Mouse (Mus musculus) cerebellum, adult 2 months (tissue): ENCODE results near the gene Zfp335. TPM values are rescaled to one million over a fixed set of nuclear protein-coding genes. Genes with fewer than 3 reads are reported as not detected.
A peak's percentile ranks its signal among the peaks of the same experiment; 100 is the strongest.
"Not testable (repeated sequence)": the region's sequence is repeated elsewhere in the genome, so short reads cannot be mapped to it uniquely, and the experiment has no call there.

ENCODE experiments used
- DNase-seq, 2 experiments: peaks; one replicate each; pipeline ENCODE4 v3.0.0; 2021
- H3K27ac ChIP-seq: fragments of 200-500 bp; 2 replicates; pipeline ENCODE4 v1.5.1; 2012; ENCODE audit warnings: low read length, control low read depth, inconsistent platforms; ENCODE audit not compliant: insufficient read depth
- H3K27me3 ChIP-seq: fragments of 200-500 bp; 2 replicates; pipeline ENCODE4 v1.6.1; 2012; ENCODE audit warnings: inconsistent platforms, mild to moderate bottlenecking, low read length, moderate library complexity; ENCODE audit not compliant: control insufficient read depth, insufficient read depth
- H3K4me1 ChIP-seq: fragments of 200-500 bp; 2 replicates; pipeline ENCODE4 v1.6.1; 2011; ENCODE audit warnings: low read length; ENCODE audit not compliant: control insufficient read depth, insufficient read depth
- H3K4me3 ChIP-seq: fragments of 200-500 bp; replicated peaks from 2 replicates; pipeline ENCODE3; 2011; ENCODE audit warnings: mild to moderate bottlenecking, low read depth, low read length, control low read depth; ENCODE audit not compliant: insufficient read depth
- CTCF ChIP-seq: fragments of 200-500 bp; IDR thresholded peaks from 2 replicates; pipeline ENCODE4 v1.5.1; 2011; ENCODE audit warnings: low read depth, mild to moderate bottlenecking, control low read depth, low read length, moderate library complexity, borderline replicate concordance; ENCODE audit not compliant: insufficient read depth
- POLR2A ChIP-seq: fragments of 200-500 bp; IDR thresholded peaks from 2 replicates; pipeline ENCODE4 v1.6.1; 2011; ENCODE audit warnings: low read length, control low read depth, borderline replicate concordance; ENCODE audit not compliant: insufficient read depth
- WGBS: fragments of 180-500 bp; shearing (Covaris S2); methylation state at CpG from one replicate; pipeline ENCODE4 v1.1.7; 2018; 5-methylcytosine and 5-hydroxymethylcytosine counted together
- polyA plus RNA-seq: library from polyadenylated mRNA; depleted of rRNA; stranded (reverse); fragments of >200 nt; gene quantifications from 2 replicates; pipeline ENCODE4 v1.2.3, GENCODE M21; 2012

Gene Zfp335
- polyA plus RNA-seq, 1 experiment: 32.0 TPM

- 39% methylated on average over 1 of the region's 1 CpGs for WGBS
- Histone ChIP-seq H3K4me3 (no peak overlapping the region), H3K27me3 (no peaks in the 10 kb centered on the region), H3K4me1 (no peaks in the 10 kb centered on the region), H3K27ac (peak overlapping the region; percentile 11; the same call in 1 of the 2 replicates)
- DNase-seq: no peak
- TF ChIP-seq POLR2A (no peak), CTCF (no peak)
These were observed 37.3 kb downstream of the Zfp335 start for GRCm38 (mm10) chr2:164874239-164874769.

GRCm38 (mm10) chr2:164873621-164874020, 37.9 kb downstream of the Zfp335 start:
- Histone ChIP-seq H3K27ac (no peak overlapping the region), H3K4me1 (no peaks in the 10 kb centered on the region), H3K27me3 (no peaks in the 10 kb centered on the region), H3K4me3 (no peak overlapping the region)
- 64% methylated on average over 3 of the region's 3 CpGs for WGBS
- no peak for DNase-seq
- no peak for TF ChIP-seq POLR2A
- TF ChIP-seq CTCF: no peak

GRCm38 (mm10) chr2:164871602-164872303, 39.8 kb downstream of the Zfp335 start:
- WGBS: 51% methylated on average over 6 of the region's 6 CpGs
- DNase-seq: no peak
- TF ChIP-seq POLR2A (no peak), CTCF (no peak)
- Histone ChIP-seq H3K4me1 (no peaks in the 10 kb centered on the region), H3K4me3 (no peak overlapping the region), H3K27ac (no peak overlapping the region), H3K27me3 (no peaks in the 10 kb centered on the region)

- Histone ChIP-seq H3K27me3 (no peaks in the 10 kb centered on the region), H3K27ac (no peak overlapping the region), H3K4me1 (no peaks in the 10 kb centered on the region), H3K4me3 (no peak overlapping the region)
- WGBS: 83% methylated on average over 7 of the region's 7 CpGs
- TF ChIP-seq CTCF (no peak), POLR2A (no peak)
- DNase-seq: no peak
These were observed 43.1 kb downstream of the Zfp335 start for GRCm38 (mm10) chr2:164868491-164868890.

- DNase-seq: no peak
- Histone ChIP-seq H3K4me1 (no peaks in the 10 kb centered on the region), H3K27me3 (no peaks in the 10 kb centered on the region), H3K27ac (no peak overlapping the region), H3K4me3 (no peak overlapping the region)
- WGBS: 93% methylated on average over 7 of the region's 7 CpGs
- no peak for TF ChIP-seq POLR2A
- TF ChIP-seq CTCF: peak; percentile 53; the same call in 1 of the 2 replicates
These were observed 44.0 kb downstream of the Zfp335 start for GRCm38 (mm10) chr2:164867566-164867965.

GRCm38 (mm10) chr2:164866741-164867551, 44.6 kb downstream of the Zfp335 start:
- H3K4me1 ChIP-seq: no peaks in the 10 kb centered on the region; the same call in 1 of the 2 replicates
- H3K27ac ChIP-seq: no peak overlapping the region
- WGBS: 30% methylated on average over 16 of the region's 16 CpGs
- H3K27me3 ChIP-seq: no peaks in the 10 kb centered on the region
- H3K4me3 ChIP-seq: no peak overlapping the region
- DNase-seq: no peak
- TF ChIP-seq CTCF (no peak), POLR2A (no peak)

- H3K27ac ChIP-seq: no peak overlapping the region
- H3K4me1 ChIP-seq: no peaks in the 10 kb centered on the region; the same call in 1 of the 2 replicates
- no peaks in the 10 kb centered on the region for H3K27me3 ChIP-seq
- no peak overlapping the region for H3K4me3 ChIP-seq
- no peak for TF ChIP-seq POLR2A
- TF ChIP-seq CTCF: no peak
- 88% methylated on average over 4 of the region's 4 CpGs for WGBS
- no peak for DNase-seq
These were observed 47.0 kb downstream of the Zfp335 start for GRCm38 (mm10) chr2:164864593-164864992.

GRCm38 (mm10) chr2:164863411-164863810, 48.1 kb downstream of the Zfp335 start:
- H3K4me1 ChIP-seq, DNase-seq, H3K27ac ChIP-seq, H3K4me3 ChIP-seq, H3K27me3 ChIP-seq: not testable (repeated sequence)
- WGBS: 92% methylated on average over 8 of the region's 9 CpGs
